Comparison of ENCODE assay signal across 19 mouse cellular contexts in the genomic region with DNA sequence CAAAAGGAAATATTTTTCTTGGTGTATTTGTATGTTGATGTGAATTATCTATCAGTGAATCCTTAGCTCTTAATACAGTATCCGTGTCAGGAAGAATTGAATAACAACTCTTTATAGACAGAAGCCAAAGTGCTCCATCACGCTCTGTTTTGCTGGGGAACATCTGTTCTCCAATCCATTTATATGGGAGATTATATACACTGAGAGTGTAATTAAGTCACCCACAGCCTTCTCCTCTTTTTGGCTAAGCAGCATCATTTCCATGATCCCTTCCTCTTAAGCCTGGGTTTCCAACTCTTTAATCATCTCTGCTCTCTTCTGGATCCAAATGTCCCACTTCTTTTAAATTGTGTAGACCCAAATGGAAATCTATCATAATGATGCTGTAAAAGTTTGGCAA.
DNase-seq lines count a peak whose midpoint lies in the region; ATAC-seq and TF ChIP-seq lines count a peak whose summit lies in the region.
"Had no signal": no experiment of that assay in that cellular context is flagged by ENCODE, and none has a peak within 500 bp of the region (broad histone marks: within the 10 kb centered on the region; RNA-seq: fewer than 3 reads in every experiment).

No protein-coding gene starts in this region.

- no peak for TF ChIP-seq CTCF in forebrain, postnatal 0 days (IDR thresholded peaks at IDR 0.05; ENCODE audit: low read depth)
- no peak for TF ChIP-seq CTCF in stomach, postnatal 0 days (IDR thresholded peaks at IDR 0.05; ENCODE audit: low read depth)

- TF ChIP-seq EP300 in stomach, postnatal 0 days (optimal IDR thresholded peaks at IDR 0.05), result no peak

- 77% methylated on average over 2 of the region's 2 CpGs for WGBS in forebrain, embryonic 14.5 days
- WGBS in forebrain, postnatal 0 days, result 61% methylated on average over 2 of the region's 2 CpGs
- 61% methylated on average over 2 of the region's 2 CpGs for WGBS in stomach, embryonic 16.5 days
- WGBS in stomach, postnatal 0 days, result 63% methylated on average over 2 of the region's 2 CpGs

- H3K27me3 ChIP-seq in forebrain, embryonic 14.5 days (replicated peaks; ENCODE audit: control insufficient read depth, insufficient read depth, low read length), result no peaks in the 10 kb centered on the region
- H3K27me3 ChIP-seq in forebrain, postnatal 0 days (ENCODE audit: insufficient read depth, low read length), result no peaks in the 10 kb centered on the region
- no peaks in the 10 kb centered on the region for H3K27me3 ChIP-seq in stomach, embryonic 16.5 days (ENCODE audit: control insufficient read depth, insufficient read depth, low read length)
- H3K27me3 ChIP-seq in stomach, postnatal 0 days (ENCODE audit: control insufficient read depth, insufficient read depth, low read length), result no peaks in the 10 kb centered on the region
- H3K27me3 ChIP-seq: embryonic facial prominence, embryonic 13.5 days; heart, embryonic 12.5 days; hindbrain, embryonic 12.5 days had no signal

- ATAC-seq in forebrain, embryonic 14.5 days, result no peak
- ATAC-seq in forebrain, postnatal 0 days, result no peak; the same call in 1 of the 2 replicates
- ATAC-seq in stomach, embryonic 16.5 days (ENCODE audit: insufficient read depth, low FRiP score), result peak; percentile 53
- no peak for ATAC-seq in stomach, postnatal 0 days (ENCODE audit: low FRiP score, low TSS enrichment)
- ATAC-seq: hindbrain, embryonic 16.5 days; inflammation-experienced regulatory T-cells, adult 6 months had no signal

- no peak overlapping the region for H3K27ac ChIP-seq in forebrain, embryonic 14.5 days (ENCODE audit: low read depth, low read length)
- no peak overlapping the region for H3K27ac ChIP-seq in forebrain, postnatal 0 days (ENCODE audit: low read depth, low read length)
- no peak overlapping the region for H3K27ac ChIP-seq in stomach, embryonic 16.5 days (ENCODE audit: low read length)
- H3K27ac ChIP-seq in stomach, postnatal 0 days (replicated peaks), result no peak overlapping the region
- H3K27ac ChIP-seq: embryonic facial prominence, embryonic 13.5 days; gastrocnemius, adult 2 months; hindbrain, embryonic 12.5 days had no signal

- H3K9ac ChIP-seq in forebrain, embryonic 14.5 days (ENCODE audit: low read length), result no peak overlapping the region
- no peak overlapping the region for H3K9ac ChIP-seq in forebrain, postnatal 0 days
- H3K9ac ChIP-seq in stomach, embryonic 16.5 days (ENCODE audit: low read length), result no peak overlapping the region
- H3K9ac ChIP-seq in stomach, postnatal 0 days (ENCODE audit: low read length), result no peak overlapping the region
- H3K9ac ChIP-seq: embryonic facial prominence, embryonic 13.5 days; heart, embryonic 12.5 days; hindbrain, embryonic 12.5 days had no signal

- no peak overlapping the region for H3K4me3 ChIP-seq in forebrain, embryonic 14.5 days (ENCODE audit: low read depth, low read length)
- H3K4me3 ChIP-seq in forebrain, postnatal 0 days (ENCODE audit: low read depth, low read length), result no peak overlapping the region
- no peak overlapping the region for H3K4me3 ChIP-seq in stomach, embryonic 16.5 days (replicated peaks; ENCODE audit: low read length)
- H3K4me3 ChIP-seq in stomach, postnatal 0 days (ENCODE audit: low read depth, low read length), result no peak overlapping the region
- H3K4me3 ChIP-seq: embryonic facial prominence, embryonic 13.5 days; gastrocnemius, adult 2 months; heart, embryonic 12.5 days; hindbrain, embryonic 12.5 days had no signal

- DNase-seq in forebrain, embryonic 14.5 days (ENCODE audit: low spot score), result peak; percentile 20
- DNase-seq in forebrain, postnatal 0 days, result no peak
- peak; percentile 5 for DNase-seq in layer of hippocampus, adult 9-10 months (ENCODE audit: low spot score)
- no peak for DNase-seq in layer of hippocampus, postnatal 10 days (ENCODE audit: low spot score in 2 of 2)
- no peak for DNase-seq in stomach, postnatal 0 days (ENCODE audit: low spot score)
- no peak for DNase-seq in ovary, adult 18-20 months (ENCODE audit: low spot score)
- DNase-seq: adrenal gland, postnatal 10 days; cerebellum, adult 18-20 months; cerebellum, adult 9-11 months; cerebellum, postnatal 36 days; gastrocnemius, adult 2 months; gastrocnemius, postnatal 25 days; heart, postnatal 4 days had no signal

- H3K36me3 ChIP-seq in forebrain, embryonic 14.5 days (ENCODE audit: control insufficient read depth, insufficient read depth, low read length), result no peaks in the 10 kb centered on the region
- H3K36me3 ChIP-seq in forebrain, postnatal 0 days (ENCODE audit: insufficient read depth), result no peaks in the 10 kb centered on the region
- no peaks in the 10 kb centered on the region for H3K36me3 ChIP-seq in stomach, embryonic 16.5 days (ENCODE audit: control insufficient read depth, insufficient read depth, low read length)
- no peaks in the 10 kb centered on the region for H3K36me3 ChIP-seq in stomach, postnatal 0 days (ENCODE audit: control insufficient read depth, insufficient read depth, low read length)
- H3K36me3 ChIP-seq: embryonic facial prominence, embryonic 13.5 days; heart, embryonic 12.5 days; hindbrain, embryonic 12.5 days had no signal

- H3K4me2 ChIP-seq in forebrain, embryonic 14.5 days (ENCODE audit: low read length), result no peak overlapping the region
- no peak overlapping the region for H3K4me2 ChIP-seq in forebrain, postnatal 0 days (ENCODE audit: low read depth)
- H3K4me2 ChIP-seq in stomach, embryonic 16.5 days (ENCODE audit: low read depth, low read length), result no peak overlapping the region
- no peak overlapping the region for H3K4me2 ChIP-seq in stomach, postnatal 0 days (replicated peaks; ENCODE audit: low read depth)
- H3K4me2 ChIP-seq: embryonic facial prominence, embryonic 13.5 days; heart, embryonic 12.5 days; hindbrain, embryonic 12.5 days had no signal

- no peaks in the 10 kb centered on the region for H3K4me1 ChIP-seq in forebrain, embryonic 14.5 days (ENCODE audit: control insufficient read depth, insufficient read depth, low read length)
- H3K4me1 ChIP-seq in forebrain, postnatal 0 days (ENCODE audit: insufficient read depth), result no peaks in the 10 kb centered on the region
- H3K4me1 ChIP-seq in stomach, embryonic 16.5 days (ENCODE audit: control insufficient read depth, insufficient read depth, low read length), result no peaks in the 10 kb centered on the region
- H3K4me1 ChIP-seq in stomach, postnatal 0 days (replicated peaks; ENCODE audit: control insufficient read depth, insufficient read depth), result no peaks in the 10 kb centered on the region
- H3K4me1 ChIP-seq: embryonic facial prominence, embryonic 13.5 days; heart, embryonic 12.5 days; hindbrain, embryonic 12.5 days had no signal

- H3K9me3 ChIP-seq in forebrain, embryonic 14.5 days (replicated peaks; ENCODE audit: control insufficient read depth, low read length), result no peaks in the 10 kb centered on the region
- no peaks in the 10 kb centered on the region for H3K9me3 ChIP-seq in forebrain, postnatal 0 days (ENCODE audit: low read length)
- no peaks in the 10 kb centered on the region for H3K9me3 ChIP-seq in stomach, embryonic 16.5 days (replicated peaks; ENCODE audit: control insufficient read depth, low read length)
- no peaks in the 10 kb centered on the region for H3K9me3 ChIP-seq in stomach, postnatal 0 days (ENCODE audit: control insufficient read depth, low read length)
- H3K9me3 ChIP-seq: embryonic facial prominence, embryonic 13.5 days; heart, embryonic 12.5 days; hindbrain, embryonic 12.5 days had no signal

Comparison
In these comparisons a context has a peak if more than half of its experiments do, and no peak if none do; other contexts are left out.
1. DNase-seq: peak in forebrain, embryonic 14.5 days (single experiment) and layer of hippocampus, adult 9-10 months (single experiment); none in forebrain, postnatal 0 days (single experiment), layer of hippocampus, postnatal 10 days (0 of 2), stomach, postnatal 0 days (single experiment) and ovary, adult 18-20 months (single experiment).